Mouse (Mus musculus) erythroblast, embryonic 14.5 days (primary cell): ENCODE data around the gene Tollip. TPM values are rescaled to one million over a fixed set of nuclear protein-coding genes. Genes with fewer than 3 reads are reported as not detected.

Experiments
- H3K27me3 ChIP-seq: 2 replicates; pipeline ENCODE4 v1.6.1; 2012; ENCODE audit warnings: inconsistent platforms; ENCODE audit not compliant: control insufficient read depth
- H3K36me3 ChIP-seq: 2 replicates; pipeline ENCODE4 v1.6.1; 2012; ENCODE audit warnings: mild to moderate bottlenecking, inconsistent platforms; ENCODE audit not compliant: control insufficient read depth
- H3K4me1 ChIP-seq: 2 replicates; pipeline ENCODE4 v1.6.1; 2012; ENCODE audit warnings: inconsistent platforms; ENCODE audit not compliant: control insufficient read depth
- H3K4me3 ChIP-seq: replicated peaks from 2 replicates; pipeline ENCODE3; 2012; ENCODE audit warnings: moderate library complexity, mild to moderate bottlenecking, inconsistent platforms
- H3K9me3 ChIP-seq: 2 replicates; pipeline ENCODE4 v1.6.1; 2012; ENCODE audit warnings: low read length, inconsistent platforms, mixed read lengths; ENCODE audit not compliant: control insufficient read depth
- GATA1 ChIP-seq: IDR thresholded peaks from 2 replicates; pipeline ENCODE4 v1.6.1; 2012; ENCODE audit warnings: low read length, inconsistent platforms, mixed read lengths
- TAL1 ChIP-seq: IDR thresholded peaks from 3 replicates; pipeline ENCODE4 v1.6.1; 2012; ENCODE audit warnings: low read length, inconsistent platforms, mixed read lengths
- polyA plus RNA-seq: library from polyadenylated mRNA; stranded (reverse); fragments of >175 nt; gene quantifications from 2 replicates; pipeline ENCODE4 v1.2.3, GENCODE M21; 2012

Gene Tollip
- polyA plus RNA-seq, 1 experiment = 4.2 TPM

DNA sequence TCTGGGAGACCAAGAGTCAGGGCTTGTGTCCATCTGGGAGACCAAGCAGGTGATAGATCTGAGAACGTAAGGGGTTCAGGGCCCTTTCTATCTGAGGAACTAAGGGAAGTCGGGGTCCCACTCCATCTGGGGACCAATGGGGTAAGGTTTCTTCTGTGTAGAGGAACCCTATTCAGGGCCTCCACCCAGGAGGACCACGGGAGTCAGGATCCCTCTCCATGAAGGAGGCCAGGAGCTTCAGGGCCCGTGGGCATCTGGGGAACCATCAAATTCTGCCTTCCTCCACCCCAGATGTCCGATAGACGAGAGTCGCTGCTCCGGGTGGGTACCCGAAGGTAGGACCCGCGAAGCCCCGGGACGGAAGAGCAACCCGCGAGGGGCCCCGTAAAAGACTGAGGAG is 16.5 kb downstream of the Tollip start:
- Histone ChIP-seq H3K36me3 (peaks cover 30% of the 10 kb centered on the region), H3K9me3 (0 out of 2 replicates have a peak, but pooled peaks cover 2% of the 10 kb centered on the region), H3K4me1 (peaks cover 46% of the 10 kb centered on the region), H3K27me3 (peaks cover 32% of the 10 kb centered on the region), H3K4me3 (peak overlapping the region; percentile 83)
- no peak for TF ChIP-seq GATA1
- TF ChIP-seq TAL1 = no peak

DNA sequence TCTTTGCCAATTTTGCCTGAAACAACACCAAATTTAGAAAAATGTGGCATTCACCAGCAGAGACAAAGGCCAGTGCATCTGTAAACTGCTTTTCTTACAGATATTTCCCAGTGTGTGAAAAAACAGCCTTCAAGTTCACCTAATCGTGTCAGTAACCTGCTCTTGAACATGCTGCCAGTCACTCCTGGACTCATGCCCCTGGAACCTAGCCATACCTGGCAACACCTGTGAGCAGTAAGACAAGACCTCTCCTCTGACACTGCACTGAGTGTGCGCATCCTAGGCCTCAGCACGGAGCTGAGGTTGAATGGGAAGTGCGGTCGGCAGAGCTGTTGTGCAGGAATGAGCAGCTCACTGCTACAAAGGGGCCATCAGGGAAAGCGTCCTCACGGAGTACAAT is 26.2 kb downstream of the Tollip start:
- TF ChIP-seq GATA1 = no peak
- TF ChIP-seq TAL1 = no peak
- H3K4me3 ChIP-seq = no peak overlapping the region
- H3K9me3 ChIP-seq = no peaks in the 10 kb centered on the region
- H3K4me1 ChIP-seq = peaks cover 5% of the 10 kb centered on the region
- H3K27me3 ChIP-seq = no peaks in the 10 kb centered on the region
- H3K36me3 ChIP-seq = peaks cover 86% of the 10 kb centered on the region

DNA sequence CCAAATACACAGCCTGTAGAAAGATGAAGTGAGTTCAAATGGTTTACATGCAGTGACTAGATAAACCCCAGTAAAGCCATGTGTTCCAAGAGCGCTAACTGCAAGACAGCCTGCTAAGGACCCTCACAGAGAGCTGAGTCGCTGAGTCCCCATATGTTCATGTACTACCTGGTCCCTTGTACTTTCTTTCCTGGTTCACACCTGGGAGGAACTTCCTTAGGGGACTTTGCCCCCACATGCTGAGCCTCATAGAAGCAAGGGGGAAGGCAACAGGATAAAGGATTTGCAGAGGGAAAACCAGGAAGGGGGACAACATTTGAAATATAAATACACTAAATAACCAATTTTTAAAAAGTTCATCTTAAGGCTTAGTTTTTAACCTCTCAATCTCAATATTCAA is 39.5 kb downstream of the Tollip start:
- Histone ChIP-seq H3K4me3 (no peak overlapping the region), H3K27me3 (no peaks in the 10 kb centered on the region), H3K4me1 (no peaks in the 10 kb centered on the region), H3K36me3 (peaks cover 86% of the 10 kb centered on the region), H3K9me3 (no peaks in the 10 kb centered on the region)
- TF ChIP-seq GATA1 (no peak), TAL1 (no peak)

DNA sequence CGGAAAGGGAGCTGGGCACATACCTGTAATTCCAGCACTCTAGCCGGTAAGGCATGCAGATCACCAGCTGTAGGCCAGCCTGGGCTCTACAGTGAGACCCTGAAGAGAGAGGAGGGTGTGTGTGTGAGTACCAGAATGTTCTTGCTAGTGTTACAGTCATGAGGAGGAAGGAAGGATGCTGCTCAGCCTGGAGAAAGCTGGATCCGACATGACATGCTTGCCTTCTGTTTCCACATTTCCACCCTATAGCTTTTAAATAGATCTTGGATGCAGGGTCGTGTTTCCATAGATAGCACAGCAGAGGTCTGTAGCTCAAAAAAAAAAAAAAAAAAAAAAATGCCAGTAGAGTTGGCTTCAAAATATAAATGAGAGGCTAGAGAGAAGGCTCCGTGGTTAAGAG is 43.4 kb downstream of the Tollip start:
- Histone ChIP-seq H3K36me3 (peaks cover 64% of the 10 kb centered on the region), H3K9me3 (no peaks in the 10 kb centered on the region), H3K4me1 (no peaks in the 10 kb centered on the region), H3K27me3 (no peaks in the 10 kb centered on the region), H3K4me3 (no peak overlapping the region)
- TF ChIP-seq GATA1 (no peak), TAL1 (no peak)

DNA sequence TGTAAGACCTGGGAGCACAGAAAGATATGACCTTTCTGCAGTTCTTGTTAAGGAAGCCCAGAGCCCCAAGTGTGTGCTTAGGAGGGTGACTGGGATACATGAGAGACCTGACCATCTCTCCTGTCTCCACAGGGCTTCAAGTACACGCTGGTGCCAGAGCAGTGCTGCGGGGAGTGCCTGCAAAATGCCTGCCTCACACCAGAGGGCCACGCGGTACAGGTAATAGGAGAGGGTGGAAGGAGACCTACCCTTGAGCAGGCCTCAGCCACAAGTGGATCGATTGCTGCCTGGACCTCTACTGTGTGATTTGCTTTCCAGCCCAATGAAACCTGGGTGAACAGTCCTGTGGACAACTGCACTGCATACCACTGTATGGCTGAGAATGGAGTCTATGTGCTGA is 47.8 kb downstream of the Tollip start:
- TF ChIP-seq TAL1 (no peak), GATA1 (no peak)
- Histone ChIP-seq H3K36me3 (peaks cover 29% of the 10 kb centered on the region), H3K4me1 (no peaks in the 10 kb centered on the region), H3K27me3 (no peaks in the 10 kb centered on the region), H3K9me3 (no peaks in the 10 kb centered on the region), H3K4me3 (no peak overlapping the region)

DNA sequence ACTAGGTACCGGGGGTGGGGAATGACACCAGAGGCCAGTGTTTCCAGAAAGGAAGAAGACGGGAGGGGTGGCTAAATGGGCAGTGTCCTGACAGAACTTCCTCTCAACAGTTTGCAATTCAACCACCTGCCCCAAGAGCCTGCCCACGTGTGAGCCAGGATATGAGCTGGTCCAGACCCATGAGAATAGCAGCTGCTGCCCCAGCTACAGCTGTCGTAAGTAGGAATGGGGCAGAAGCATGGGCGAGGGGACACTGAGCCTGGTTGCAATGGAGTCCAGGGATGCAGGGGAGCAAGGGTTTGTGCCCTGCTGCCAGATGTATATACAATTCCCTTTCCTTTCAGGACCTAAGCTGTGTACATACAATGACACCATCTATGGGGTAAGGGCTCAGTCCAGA is 48.7 kb downstream of the Tollip start:
- Histone ChIP-seq H3K27me3 (no peaks in the 10 kb centered on the region), H3K4me1 (no peaks in the 10 kb centered on the region), H3K4me3 (no peak overlapping the region), H3K9me3 (no peaks in the 10 kb centered on the region), H3K36me3 (peaks cover 25% of the 10 kb centered on the region)
- TF ChIP-seq GATA1 (no peak), TAL1 (no peak)

DNA sequence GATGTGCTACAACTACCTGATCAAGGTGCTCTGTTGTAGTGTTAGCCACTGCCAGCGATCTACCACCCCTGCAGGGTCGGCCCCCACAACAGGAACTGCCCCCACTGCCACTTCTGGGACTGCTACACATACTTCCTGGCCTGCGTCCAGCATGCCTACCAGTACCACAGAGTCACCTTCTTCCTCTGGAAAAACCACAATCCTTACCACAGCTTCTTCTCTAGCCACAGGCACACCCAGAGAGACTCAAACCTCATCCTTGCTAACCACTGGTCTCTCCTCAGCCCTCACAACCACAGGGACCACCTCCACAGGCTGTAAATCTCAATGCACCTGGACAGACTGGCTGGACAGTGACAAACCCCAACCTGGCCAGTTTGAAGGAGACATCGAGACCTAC is 57.3 kb downstream of the Tollip start:
- no peak for TF ChIP-seq GATA1
- Histone ChIP-seq H3K9me3 (no peaks in the 10 kb centered on the region), H3K4me3 (no peak overlapping the region), H3K36me3 (no peaks in the 10 kb centered on the region), H3K4me1 (no peaks in the 10 kb centered on the region), H3K27me3 (no peaks in the 10 kb centered on the region)

DNA sequence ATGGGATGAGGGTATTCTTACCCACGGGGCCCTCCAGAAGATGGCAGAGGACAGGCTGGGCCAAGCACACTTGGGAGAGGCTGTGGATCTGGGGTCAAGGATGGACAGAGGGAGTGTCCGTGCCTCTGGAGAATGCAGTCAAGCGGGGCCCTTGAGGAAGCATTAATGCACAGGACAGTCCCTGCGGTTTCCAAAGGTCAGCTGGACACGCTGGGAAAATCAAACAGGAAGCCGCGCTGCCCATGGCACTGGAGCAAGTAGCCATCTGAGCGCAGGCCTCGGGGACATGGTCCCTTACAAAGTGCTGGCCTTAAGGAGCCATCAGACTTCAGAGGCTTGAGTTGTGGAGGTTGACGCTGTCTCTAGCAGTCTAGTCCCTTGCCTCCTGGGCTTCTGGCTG is 78.0 kb downstream of the Tollip start:
- Histone ChIP-seq H3K4me1 (no peaks in the 10 kb centered on the region), H3K9me3 (no peaks in the 10 kb centered on the region), H3K36me3 (no peaks in the 10 kb centered on the region), H3K4me3 (no peak overlapping the region), H3K27me3 (peaks cover 9% of the 10 kb centered on the region)
- TF ChIP-seq GATA1 (no peak), TAL1 (no peak)

DNA sequence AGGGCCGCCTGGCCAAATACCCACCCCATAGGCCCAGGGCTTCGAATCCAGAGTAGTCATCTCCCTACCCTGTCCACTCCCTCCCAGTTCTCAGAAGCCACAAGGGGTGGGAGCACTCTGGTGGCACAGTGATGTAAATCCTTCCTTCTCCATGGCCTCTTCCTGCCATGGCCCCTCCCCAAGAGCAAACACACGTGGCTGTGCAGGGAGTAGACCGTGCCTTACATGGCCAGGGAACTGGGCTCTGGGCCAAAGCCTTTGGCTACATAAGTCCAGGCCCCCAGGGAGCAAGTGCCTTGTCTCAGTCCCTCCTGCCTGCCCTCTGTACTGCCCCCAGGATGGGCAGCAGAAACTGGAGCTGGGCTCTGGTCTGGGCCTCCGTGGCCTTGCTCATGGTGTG is 79.5 kb downstream of the Tollip start, which contains the start of gene Muc5b:
Gene Muc5b (plus strand): TSS at position 292 of the 400 bp plus-strand sequence.
- H3K4me3 ChIP-seq = no peak within 1 kb of the TSS
- H3K36me3 ChIP-seq = no peaks in the 10 kb centered on the region
- peaks cover 17% of the 10 kb centered on the region for H3K27me3 ChIP-seq
- no peaks in the 10 kb centered on the region for H3K4me1 ChIP-seq
- H3K9me3 ChIP-seq = no peaks in the 10 kb centered on the region
- TF ChIP-seq TAL1 (no peak), GATA1 (no peak)

DNA sequence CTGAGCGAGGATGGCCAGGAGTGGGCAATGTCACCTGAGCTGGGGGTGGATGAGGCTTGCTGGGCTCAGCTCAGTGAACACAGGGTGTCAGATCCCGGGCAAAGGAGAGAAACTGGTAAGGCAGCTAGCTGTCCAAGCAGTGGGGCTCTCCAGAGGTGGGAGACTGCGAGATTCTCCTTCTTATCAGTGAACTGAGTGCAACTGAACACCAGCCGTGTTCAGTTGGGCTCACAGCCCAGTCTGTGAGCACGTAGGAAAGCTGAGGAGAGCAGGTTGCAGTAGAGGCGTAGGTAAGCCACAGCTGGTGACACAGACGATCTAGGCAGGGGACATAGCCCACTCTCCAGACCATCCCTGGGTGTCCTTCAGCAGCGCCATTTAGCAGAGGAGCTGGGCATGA is 81.9 kb downstream of the Tollip start:
- Histone ChIP-seq H3K27me3 (peaks cover 17% of the 10 kb centered on the region), H3K9me3 (no peaks in the 10 kb centered on the region), H3K36me3 (no peaks in the 10 kb centered on the region), H3K4me3 (no peak overlapping the region), H3K4me1 (no peaks in the 10 kb centered on the region)
- no peak for TF ChIP-seq GATA1
- TF ChIP-seq TAL1 = no peak

DNA sequence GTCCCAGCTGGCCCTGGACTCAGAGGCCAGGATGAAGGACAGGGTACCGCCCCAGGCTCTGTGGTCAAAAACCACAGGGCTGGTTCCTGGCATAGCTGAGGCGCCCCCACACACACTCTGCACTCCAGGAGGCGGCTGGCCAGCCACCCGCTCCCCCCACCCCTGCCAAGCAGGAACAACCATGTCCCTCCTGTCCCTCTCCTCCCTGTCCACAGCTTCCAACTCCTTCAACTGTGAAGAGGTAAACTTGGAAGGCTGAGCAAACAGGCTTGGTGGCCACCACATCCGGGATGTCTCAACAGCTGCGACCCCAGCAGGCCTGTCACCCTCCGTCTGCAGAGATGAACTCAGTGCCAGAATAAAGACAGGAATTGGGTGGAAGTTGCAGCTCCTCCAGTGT is 82.4 kb downstream of the Tollip start:
- H3K9me3 ChIP-seq = no peaks in the 10 kb centered on the region
- H3K4me1 ChIP-seq = no peaks in the 10 kb centered on the region
- H3K27me3 ChIP-seq = peaks cover 20% of the 10 kb centered on the region
- no peaks in the 10 kb centered on the region for H3K36me3 ChIP-seq
- TF ChIP-seq GATA1 (no peak), TAL1 (no peak)
- H3K4me3 ChIP-seq = no peak overlapping the region

Other genes starting within 250 kb of the Tollip start
- 0.06 and 0.08 TPM in 2 replicates for gene Muc2, start 228.2 kb downstream of the Tollip start, polyA plus RNA-seq
- under 0.01 TPM in 1 of 2 replicates, not detected in the other for gene Muc5ac, start 129.5 kb downstream of the Tollip start, polyA plus RNA-seq
- not detected in 2 replicates for gene Muc5b, start 79.4 kb downstream of the Tollip start, polyA plus RNA-seq
- 0.02 TPM in 1 of 2 replicates, not detected in the other for gene Brsk2, start 31.2 kb upstream of the Tollip start, polyA plus RNA-seq
- 24.8 and 29.2 TPM in 2 replicates for gene Mob2, start 142.6 kb upstream of the Tollip start, polyA plus RNA-seq
- 7.6 and 9.7 TPM in 2 replicates for gene Dusp8, start 177.3 kb upstream of the Tollip start, polyA plus RNA-seq
- not detected in 2 replicates for gene Gm45618, start 202.2 kb upstream of the Tollip start, polyA plus RNA-seq
- gene Gm39115, start 217.5 kb upstream of the Tollip start, polyA plus RNA-seq = not detected in 2 replicates
- gene Gm45337, start 226.1 kb upstream of the Tollip start, polyA plus RNA-seq = not detected in 2 replicates
- gene Gm29735, start 238.6 kb upstream of the Tollip start, polyA plus RNA-seq = not detected in 2 replicates
- not detected in 2 replicates for gene Gm4553, start 247.2 kb upstream of the Tollip start, polyA plus RNA-seq